Mouse (Mus musculus) heart, postnatal 10 days (tissue): ENCODE data around the gene Zbtb14. TPM values are rescaled to one million over a fixed set of nuclear protein-coding genes. Genes with fewer than 3 reads are reported as not detected.

Experiments
- DNase-seq, 2 experiments: peaks; one replicate each; pipeline ENCODE4 v3.0.0; 2021
- intact Hi-C: fragments of 180-260 bp; cut with DNase I; formaldehyde crosslinking; loops from one replicate; pipeline ENCODE4 v1.15.1; 2025
- total RNA-seq, 2 experiments: library from RNA; stranded (reverse); gene quantifications; 2 replicates each; pipeline ENCODE4 v1.2.3; 2021

Zbtb14 gene
- total RNA-seq = 10 to 100 TPM; 11.1 to 14.8 TPM

DNA sequence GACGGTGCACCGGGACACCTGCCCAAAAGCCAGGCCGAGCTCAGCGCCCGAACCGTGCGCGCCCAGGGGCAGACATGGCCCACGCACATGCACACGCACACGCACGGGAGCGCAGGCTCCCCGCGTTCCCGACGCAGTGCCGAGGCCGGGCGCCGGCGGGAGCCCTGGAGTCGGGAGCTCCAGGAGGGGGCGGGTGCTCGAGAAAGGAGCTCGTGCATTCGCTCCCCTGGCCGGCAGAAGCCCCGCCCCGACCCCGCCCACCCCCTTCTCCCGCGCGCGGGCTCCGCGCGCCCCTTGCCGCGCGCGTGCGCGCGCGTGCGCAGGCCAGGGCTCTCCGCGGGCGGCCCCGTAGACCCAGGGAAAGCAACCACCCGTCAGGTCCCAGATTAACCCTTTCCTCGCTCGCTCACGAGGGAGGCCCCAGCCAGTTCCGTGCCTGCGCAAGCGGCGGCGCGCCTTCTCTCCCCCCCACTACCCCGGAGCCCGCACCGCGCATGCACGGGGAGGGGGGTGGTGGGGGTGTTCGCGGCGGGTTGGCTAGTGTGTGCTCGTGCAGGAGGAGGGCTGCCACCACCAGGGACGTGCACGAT lies at the start of gene Zbtb14:
Gene Zbtb14, plus strand, starts transcription at position 540 of the 590 bp plus-strand sequence.
- DNase-seq = peak; percentile 97
- intact Hi-C loops = loop anchor here (2.0 kb wide), 1 partner anchor 56 kb away; the partner anchor contains the start of gene Akain1

DNA sequence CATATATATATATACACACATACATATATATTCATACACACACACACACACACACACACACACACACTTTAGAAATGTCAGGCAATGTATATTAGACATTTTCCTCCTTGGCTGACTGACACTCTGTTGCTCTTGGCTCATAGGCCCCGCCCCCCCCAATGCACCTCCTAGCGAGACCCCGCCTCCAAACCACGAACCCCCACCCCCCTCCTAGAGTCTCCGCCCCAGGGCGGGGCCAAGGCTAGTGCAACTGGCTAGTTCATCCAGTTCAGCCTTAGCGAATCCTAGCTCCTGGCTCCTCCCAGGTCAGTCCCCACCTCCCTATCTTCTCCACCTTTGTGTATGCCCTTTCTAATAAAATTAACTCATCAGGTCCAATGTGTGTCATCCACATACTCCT lies 36.8 kb upstream of the Zbtb14 start:
- intact Hi-C loops = loop anchor here (10.0 kb wide), 2 partner anchors 191 to 461 kb away; no protein-coding TSS in a partner anchor
- no peak for DNase-seq

GRCm38 (mm10) chr17:69349014-69349531 lies 33.8 kb upstream of the Zbtb14 start:
- peak; percentile 37 to 57 for DNase-seq
- intact Hi-C loops = loop anchor here (10.0 kb wide), 2 partner anchors 194 to 464 kb away; no protein-coding TSS in a partner anchor

DNA sequence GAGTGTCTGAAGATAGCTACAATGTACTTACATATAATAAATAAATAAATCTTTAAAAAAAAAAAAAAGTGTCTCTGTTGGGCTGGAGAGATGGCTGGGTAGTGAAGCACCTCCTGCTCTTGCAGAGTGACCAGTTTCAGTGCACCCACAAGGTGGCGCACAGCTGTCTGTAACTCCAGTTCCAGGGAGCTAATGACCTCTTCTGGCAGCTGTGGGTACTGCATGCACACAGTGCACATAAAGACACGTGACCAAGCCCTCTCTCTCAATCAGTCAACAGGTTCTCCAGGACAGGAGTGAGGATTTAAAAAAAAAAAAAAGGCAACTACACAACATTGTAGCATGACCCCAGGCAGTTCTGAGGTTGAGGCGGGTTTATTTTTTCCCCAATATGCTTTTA lies 17.8 kb upstream of the Zbtb14 start:
- DNase-seq = peak in 1 of 2 experiments; percentile 56
- intact Hi-C loops = no loop called here

GRCm38 (mm10) chr17:69380838-69381237 lies 2.0 kb upstream of the Zbtb14 start:
- intact Hi-C loops = no loop called here

GRCm38 (mm10) chr17:69383201-69383940 lies 521 bp downstream of the Zbtb14 start:
- intact Hi-C loops = loop anchor here (2.0 kb wide), 1 partner anchor 55 kb away; the partner anchor contains the start of gene Akain1
- peak; percentile 82 to 86 for DNase-seq

More at GRCm38 (mm10) chr17:69380838-69381237, 2.0 kb upstream of the Zbtb14 start:
- DNase-seq = no peak

- DNase-seq = peak; percentile 70 to 74
- intact Hi-C loops = loop anchor here (1.0 to 2.0 kb wide), 2 partner anchors 33 to 55 kb away; partner anchors contain the start of gene Akain1
Observed at GRCm38 (mm10) chr17:69383941-69384665, 1.3 kb downstream of the Zbtb14 start.

GRCm38 (mm10) chr17:69396147-69397033 lies 13.5 kb downstream of the Zbtb14 start:
- intact Hi-C loops = no loop called here
- DNase-seq = peak; percentile 40 to 50

DNA sequence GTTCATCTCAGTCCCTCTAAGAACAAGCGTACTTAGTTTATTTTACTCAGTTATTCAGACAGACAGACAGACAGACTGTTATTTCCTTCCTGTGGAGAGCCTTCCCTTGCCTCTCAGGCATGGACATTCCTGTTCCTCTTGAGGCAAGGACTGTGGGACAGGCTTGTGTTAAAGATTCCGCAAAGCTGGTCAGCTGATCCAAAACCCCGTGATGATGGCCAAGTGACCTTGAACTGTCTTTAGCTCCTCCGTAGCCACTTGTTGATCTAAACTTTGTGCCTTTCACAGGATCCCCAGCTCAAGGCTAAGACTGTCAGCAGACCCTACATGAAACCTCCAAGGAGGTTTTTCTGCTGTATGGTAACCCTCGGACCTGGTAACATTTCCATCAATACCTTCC lies 14.3 kb downstream of the Zbtb14 start:
- DNase-seq = peak in 1 of 2 experiments; percentile 20
- intact Hi-C loops = no loop called here

- no peak for DNase-seq
- intact Hi-C loops = no loop called here
Observed at GRCm38 (mm10) chr17:69398092-69398491, 15.2 kb downstream of the Zbtb14 start.

- no peak for DNase-seq
- intact Hi-C loops = no loop called here
Observed at GRCm38 (mm10) chr17:69401146-69401545, 18.3 kb downstream of the Zbtb14 start.

DNA sequence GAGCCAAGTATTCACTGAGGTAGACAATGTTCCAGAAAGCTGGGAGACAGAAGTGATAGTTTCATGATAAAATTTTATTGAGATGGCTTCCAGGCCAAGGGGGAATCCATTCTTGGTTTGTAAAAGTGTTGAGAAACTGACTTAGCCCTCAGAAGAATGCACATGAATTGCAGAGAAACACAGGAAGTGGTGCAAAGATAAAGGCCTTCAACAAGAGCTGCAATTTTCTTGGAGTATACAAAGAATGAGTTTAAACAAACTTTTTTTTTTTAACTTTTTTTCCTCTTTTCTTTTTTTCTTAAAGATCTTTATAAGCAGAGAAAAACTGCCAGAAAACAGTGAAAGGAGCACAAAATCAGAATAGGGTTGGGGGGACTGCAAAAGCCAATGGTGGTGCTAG lies 33.3 kb downstream of the Zbtb14 start:
- intact Hi-C loops = no loop called here
- no peak for DNase-seq

DNA sequence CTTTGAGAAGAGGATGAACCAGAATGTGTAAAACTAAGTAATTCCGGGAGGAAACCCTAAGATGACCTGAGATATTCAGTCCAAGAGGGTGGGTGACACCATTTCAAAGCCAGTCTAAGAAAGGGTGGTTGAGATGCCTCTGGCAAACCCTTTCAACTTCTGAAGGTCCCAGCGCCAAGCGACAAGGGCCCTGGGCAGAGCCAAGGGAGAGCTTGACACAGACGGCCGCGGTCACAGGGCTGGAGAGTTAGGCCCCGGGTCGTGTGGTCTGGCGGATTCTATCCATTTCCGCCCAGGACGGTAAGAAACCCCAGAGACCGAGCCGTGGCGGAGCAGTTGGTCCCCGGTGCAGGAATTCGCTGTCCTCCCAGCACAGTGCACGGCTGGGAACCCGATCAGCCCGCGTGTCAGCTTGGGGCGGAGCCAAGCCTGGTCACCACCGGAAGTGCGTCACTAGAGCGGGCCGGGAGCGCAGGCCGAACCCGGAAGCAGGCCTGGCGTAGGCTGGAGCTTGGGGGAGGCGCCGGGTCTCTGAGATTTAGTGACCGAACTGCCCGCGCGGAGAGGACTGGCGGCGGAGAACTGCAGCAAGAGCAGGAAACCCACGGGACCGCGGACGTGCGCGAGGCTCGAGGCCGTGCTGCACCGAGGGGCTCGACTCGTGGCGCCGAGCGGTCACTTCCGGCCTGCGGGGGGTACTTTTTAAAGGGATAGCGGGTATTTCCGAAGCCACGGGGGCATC lies 34.2 kb downstream of the Zbtb14 start:
- peak; percentile 97 to 98 for DNase-seq
- intact Hi-C loops = loop anchor here (1.0 kb wide), 1 partner anchor 33 kb away; no protein-coding TSS in a partner anchor

DNA sequence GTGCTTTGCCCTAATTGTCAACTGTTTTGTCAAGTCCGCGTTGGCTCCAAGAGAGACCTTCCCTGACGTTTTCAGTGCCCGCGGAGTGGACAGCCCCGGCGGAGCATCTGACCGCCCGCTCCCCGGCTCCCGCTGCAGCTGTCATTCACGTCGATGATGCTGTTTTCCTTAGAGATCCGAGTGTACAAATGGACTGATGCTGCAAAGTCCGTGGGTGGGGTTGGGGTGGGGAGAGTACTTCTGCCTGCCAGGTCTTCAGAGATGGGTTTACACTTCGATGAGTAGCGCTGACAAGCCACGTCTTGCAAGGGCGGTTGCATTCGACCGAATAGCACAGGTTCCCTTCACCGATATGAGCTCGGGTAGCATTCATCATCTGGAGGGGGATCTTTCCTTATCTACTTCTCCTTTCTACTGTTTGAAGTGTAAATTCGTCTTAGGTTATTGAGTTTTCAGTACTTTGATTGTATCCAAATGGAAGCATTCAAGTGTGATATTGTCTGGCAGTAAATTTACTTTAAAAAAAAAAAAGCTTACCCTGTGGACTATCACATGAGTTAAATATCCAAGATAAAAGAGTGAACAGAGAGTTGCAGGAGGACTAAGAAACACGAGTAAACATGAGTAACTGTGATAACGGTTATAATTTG lies 35.0 kb downstream of the Zbtb14 start:
- no peak for DNase-seq
- intact Hi-C loops = loop anchor here (1.0 to 2.0 kb wide), 2 partner anchors 21 to 34 kb away; partner anchors contain the start of gene Akain1

DNA sequence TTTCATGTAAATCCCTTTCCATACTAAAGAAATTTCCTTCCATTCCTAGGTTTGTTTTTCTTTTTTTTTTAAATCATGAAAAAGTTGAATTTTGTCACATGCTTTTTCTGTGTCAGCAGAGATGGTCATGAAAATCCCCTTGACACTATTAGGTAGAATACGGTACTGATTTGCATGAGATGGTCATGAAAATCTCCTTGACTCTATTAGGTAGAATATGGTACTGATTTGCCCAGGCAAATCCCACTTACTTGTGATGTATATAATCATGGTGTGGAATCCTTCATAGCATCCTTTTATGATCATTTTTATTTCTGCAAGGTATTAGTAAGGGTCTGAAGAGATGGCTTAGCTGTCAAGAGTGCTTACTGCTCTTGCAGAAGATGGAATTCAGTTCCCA lies 38.7 kb downstream of the Zbtb14 start:
- intact Hi-C loops = no loop called here
- no peak for DNase-seq

DNA sequence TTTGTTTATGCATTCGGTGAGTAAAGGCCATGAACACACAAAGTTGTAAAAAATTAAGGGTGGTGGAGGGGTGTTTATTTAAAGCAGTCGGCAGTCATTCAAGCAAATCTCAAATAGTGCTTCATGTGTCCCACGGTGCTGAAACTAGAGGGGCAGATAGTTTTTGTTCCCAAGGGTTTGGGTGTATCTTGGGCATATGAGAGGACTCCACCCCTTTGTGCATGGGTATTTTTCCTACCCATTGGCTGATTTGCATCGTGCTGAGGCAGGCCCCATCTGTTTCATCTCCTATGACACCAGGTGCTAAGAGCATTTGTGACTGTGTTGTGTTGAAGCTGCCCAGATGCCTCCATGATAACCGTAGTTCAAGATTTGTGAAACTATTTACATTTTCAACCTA lies 55.0 kb downstream of the Zbtb14 start:
- intact Hi-C loops = loop anchor here (2.0 kb wide), 2 partner anchors 19 to 55 kb away; partner anchors contain the start of gene Zbtb14

DNA sequence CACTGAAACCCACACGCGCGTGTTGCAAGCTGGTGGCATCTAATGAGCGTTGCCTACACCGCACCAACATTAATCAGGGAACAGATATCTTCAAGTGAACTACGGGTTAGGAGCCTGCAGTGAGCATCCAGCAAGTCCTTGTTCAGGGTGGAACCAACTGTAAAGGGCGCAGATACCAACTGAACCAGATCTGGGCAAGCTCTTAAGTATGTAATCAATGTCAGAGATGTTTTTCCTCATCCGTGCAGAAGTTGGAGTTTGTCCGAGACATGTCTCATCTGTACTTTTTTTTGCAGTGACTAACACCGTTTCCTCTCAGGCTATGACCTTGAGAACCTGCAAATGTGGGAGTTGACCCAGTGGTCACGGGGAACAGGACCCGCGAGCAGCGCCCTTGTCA lies 55.6 kb downstream of the Zbtb14 start:
- intact Hi-C loops = loop anchor here (2.0 kb wide), 2 partner anchors 20 to 56 kb away; partner anchors contain the start of gene Zbtb14
- no peak for DNase-seq

More for the DNA sequence above, 55.0 kb downstream of the Zbtb14 start:
- no peak for DNase-seq

DNA sequence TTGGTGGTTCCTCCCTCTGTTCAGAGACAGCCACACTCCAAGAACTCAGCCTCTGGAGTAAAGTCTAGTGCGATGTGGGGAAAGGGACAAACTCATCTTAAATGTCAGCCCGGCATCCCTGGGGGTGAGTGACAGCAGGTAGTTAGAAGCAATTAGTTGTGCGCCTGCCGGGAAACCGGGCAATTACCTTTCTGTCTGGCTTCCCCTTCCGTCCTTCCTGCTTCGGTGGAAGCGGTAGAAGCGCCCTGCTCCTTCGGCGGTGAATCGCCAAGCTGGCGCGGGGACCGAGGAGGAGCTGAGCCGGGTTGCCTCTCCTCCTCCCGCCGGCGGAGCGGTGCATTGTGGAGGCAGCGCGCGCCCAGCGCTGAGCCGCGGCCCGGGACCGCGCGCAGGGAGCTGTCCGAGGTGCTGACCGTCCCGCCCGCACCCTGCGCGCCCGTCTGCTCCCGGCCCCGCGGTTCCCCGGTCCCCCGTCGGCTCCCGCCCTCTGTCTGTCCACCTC lies 56.2 kb downstream of the Zbtb14 start, which contains the start of gene Akain1:
Gene Akain1, plus strand, starts transcription at position 337 of the 502 bp plus-strand sequence.
- DNase-seq = peak; percentile 82 to 85
- intact Hi-C loops = loop anchor here (2.0 kb wide), 2 partner anchors 20 to 56 kb away; partner anchors contain the start of gene Zbtb14
